Mouse (Mus musculus) ES-E14 (cell line): ENCODE measurements around the gene Olfr61.

ENCODE experiments used
- CHD2 ChIP-seq: IDR thresholded peaks from 2 replicates; pipeline ENCODE4 v1.6.1; 2014; ENCODE audit warnings: mild to moderate bottlenecking, low read depth, low read length, inconsistent platforms
- HCFC1 ChIP-seq: IDR thresholded peaks from 2 replicates; pipeline ENCODE4 v1.6.1; 2012; ENCODE audit warnings: low read length, inconsistent platforms, borderline replicate concordance; ENCODE audit not compliant: insufficient read depth
- MAFK ChIP-seq: IDR thresholded peaks from 2 replicates; pipeline ENCODE4 v1.6.1; 2014; ENCODE audit warnings: mild to moderate bottlenecking, low read depth, low read length, inconsistent platforms; ENCODE audit not compliant: insufficient read depth
- ZC3H11A ChIP-seq: IDR thresholded peaks from 2 replicates; pipeline ENCODE4 v1.6.1; 2012; ENCODE audit warnings: low read depth, mild to moderate bottlenecking, inconsistent platforms, low read length, borderline replicate concordance
- ZNF384 ChIP-seq: IDR thresholded peaks from 2 replicates; pipeline ENCODE4 v1.6.1; 2012; ENCODE audit warnings: low read depth, low read length, inconsistent platforms

DNA sequence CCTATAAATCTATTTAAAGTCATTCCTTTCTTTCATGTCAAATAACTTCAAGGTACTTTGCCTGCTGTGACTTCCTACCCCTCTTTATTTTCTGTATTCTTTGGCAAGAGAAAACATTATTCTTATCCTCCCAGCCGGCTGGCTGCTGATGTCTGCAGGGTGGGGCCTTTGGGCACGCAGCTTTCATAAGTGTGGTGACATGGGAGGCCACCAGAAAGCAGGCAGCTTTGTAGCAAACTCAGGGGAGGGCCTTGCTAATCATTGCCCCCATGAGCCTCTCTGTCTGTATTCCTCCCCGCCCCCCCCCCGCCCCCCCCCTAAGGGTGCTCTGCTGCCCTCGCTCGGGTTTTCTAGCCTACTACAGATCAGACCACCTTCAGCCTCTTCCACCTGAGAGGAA, 47.1 kb downstream of the Olfr61 start:
- TF ChIP-seq MAFK (no peak), CHD2 (no peak), ZNF384 (no peak), HCFC1 (no peak), ZC3H11A (no peak)
